Mouse (Mus musculus): Measurements from ENCODE around the gene Mybph. TPM values are rescaled to one million over a fixed set of nuclear protein-coding genes. Genes with fewer than 3 reads are reported as not detected.

The Mybph gene
- polyA plus RNA-seq, 1 experiment from 2014 or later, result 0.64 TPM

- H3K27me3 ChIP-seq (ENCODE audit: control insufficient read depth, insufficient read depth, low read length), result no peaks in the 10 kb centered on the region
- ATAC-seq (replicated peaks; ENCODE audit: extremely low read depth, insufficient read depth, low FRiP score), result no peak
- no peaks in the 10 kb centered on the region for H3K36me3 ChIP-seq (ENCODE audit: control insufficient read depth, insufficient read depth)
- H3K4me1 ChIP-seq (ENCODE audit: control insufficient read depth, insufficient read depth, low read length), result peaks cover 27% of the 10 kb centered on the region
- no peak overlapping the region for H3K4me3 ChIP-seq (ENCODE audit: low read length)
- no peak overlapping the region for H3K4me2 ChIP-seq (ENCODE audit: low read depth, low read length)
- H3K27ac ChIP-seq (ENCODE audit: low read length), result no peak overlapping the region
- H3K9ac ChIP-seq (ENCODE audit: low read length), result no peak overlapping the region; the same call in 1 of the 2 replicates
- H3K9me3 ChIP-seq (replicated peaks; ENCODE audit: control insufficient read depth, low read length), result no peaks in the 10 kb centered on the region
- WGBS, result 49% methylated on average over 7 of the region's 7 CpGs
These were observed 488 bp downstream of the Mybph start for GRCm38 (mm10) chr1:134193674-134194197.

DNA sequence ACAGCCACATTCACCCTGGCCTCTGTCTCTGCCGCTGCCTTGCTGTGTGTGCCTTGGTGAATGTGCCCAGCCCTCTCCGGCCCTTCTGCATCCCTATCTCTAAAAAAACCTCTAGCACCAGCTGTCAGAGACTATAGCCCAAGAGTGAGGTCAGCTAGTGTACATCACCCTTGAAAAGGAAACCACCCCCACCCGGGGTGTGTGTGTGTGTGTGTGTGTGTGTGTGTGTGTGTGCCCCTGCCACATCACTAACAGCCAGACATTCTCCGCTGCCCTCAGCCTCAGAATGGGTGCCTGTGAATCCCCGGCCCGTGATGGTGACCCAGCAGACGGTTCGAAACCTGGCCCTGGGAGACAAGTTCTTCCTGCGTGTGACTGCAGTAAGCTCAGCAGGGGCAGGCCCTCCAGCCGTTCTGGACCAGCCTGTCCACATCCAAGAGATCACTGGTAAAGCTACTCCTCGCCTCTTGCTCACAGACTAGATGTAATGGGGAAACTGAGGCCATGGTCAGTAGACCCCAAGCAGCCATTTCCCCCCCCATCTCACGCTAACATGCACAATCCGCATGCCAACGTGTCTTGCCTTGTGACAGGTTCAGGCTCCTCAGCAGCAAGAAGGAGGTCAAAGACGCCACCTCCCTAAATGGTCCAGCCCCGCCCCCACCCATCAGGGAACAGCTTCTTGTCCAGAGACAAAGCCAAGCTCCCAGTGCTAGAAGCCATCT is 1.2 kb downstream of the Mybph start:
- Histone ChIP-seq H3K9me3 (replicated peaks; ENCODE audit: control insufficient read depth, low read length) (no peaks in the 10 kb centered on the region), H3K27me3 (ENCODE audit: control insufficient read depth, insufficient read depth, low read length) (no peaks in the 10 kb centered on the region), H3K4me3 (ENCODE audit: low read length) (no peak overlapping the region), H3K9ac (ENCODE audit: low read length) (no peak overlapping the region), H3K4me2 (ENCODE audit: low read depth, low read length) (no peak overlapping the region), H3K27ac (ENCODE audit: low read length) (no peak overlapping the region), H3K36me3 (ENCODE audit: control insufficient read depth, insufficient read depth) (no peaks in the 10 kb centered on the region), H3K4me1 (ENCODE audit: control insufficient read depth, insufficient read depth, low read length) (peaks cover 27% of the 10 kb centered on the region)
- ATAC-seq (replicated peaks; ENCODE audit: extremely low read depth, insufficient read depth, low FRiP score), result no peak
- 60% methylated on average over 16 of the region's 16 CpGs for WGBS

- H3K36me3 ChIP-seq (ENCODE audit: control insufficient read depth, insufficient read depth), result no peaks in the 10 kb centered on the region
- H3K4me2 ChIP-seq (ENCODE audit: low read depth, low read length), result no peak overlapping the region
- WGBS, result 20% methylated on average over 2 of the region's 2 CpGs
- no peak overlapping the region for H3K27ac ChIP-seq (ENCODE audit: low read length)
- no peaks in the 10 kb centered on the region for H3K9me3 ChIP-seq (replicated peaks; ENCODE audit: control insufficient read depth, low read length)
- ATAC-seq (replicated peaks; ENCODE audit: extremely low read depth, insufficient read depth, low FRiP score), result no peak
- no peak overlapping the region for H3K9ac ChIP-seq (ENCODE audit: low read length)
- no peaks in the 10 kb centered on the region for H3K27me3 ChIP-seq (ENCODE audit: control insufficient read depth, insufficient read depth, low read length)
- peaks cover 27% of the 10 kb centered on the region for H3K4me1 ChIP-seq (ENCODE audit: control insufficient read depth, insufficient read depth, low read length)
- H3K4me3 ChIP-seq (ENCODE audit: low read length), result no peak overlapping the region
These were observed 1.9 kb downstream of the Mybph start for GRCm38 (mm10) chr1:134195117-134195516.

DNA sequence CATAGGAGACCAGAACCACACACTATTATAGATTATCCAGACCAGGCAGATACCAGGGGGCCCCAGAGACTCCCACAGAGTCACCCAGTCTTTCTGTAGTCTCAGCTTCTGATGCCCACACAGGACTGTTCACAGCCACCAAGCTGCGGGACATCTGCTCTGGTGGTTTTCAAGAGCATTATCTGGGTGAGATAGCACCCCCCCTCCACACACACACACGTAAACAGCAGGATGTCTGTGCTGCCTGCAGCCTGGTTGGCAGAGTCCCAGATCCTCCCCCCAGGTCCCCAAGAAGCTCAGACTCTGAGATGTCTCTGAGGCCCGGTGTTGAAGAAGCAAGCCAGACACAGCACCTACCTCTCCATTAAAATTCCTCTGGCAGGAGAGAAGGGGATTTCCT is 2.3 kb downstream of the Mybph start:
- Histone ChIP-seq H3K4me1 (ENCODE audit: control insufficient read depth, insufficient read depth, low read length) (peaks cover 27% of the 10 kb centered on the region), H3K27me3 (ENCODE audit: control insufficient read depth, insufficient read depth, low read length) (no peaks in the 10 kb centered on the region), H3K4me3 (ENCODE audit: low read length) (no peak overlapping the region), H3K4me2 (ENCODE audit: low read depth, low read length) (peak overlapping the region; percentile 31; the same call in 1 of the 2 replicates), H3K27ac (ENCODE audit: low read length) (peak overlapping the region; percentile 71), H3K36me3 (ENCODE audit: control insufficient read depth, insufficient read depth) (no peaks in the 10 kb centered on the region), H3K9ac (ENCODE audit: low read length) (no peak overlapping the region; the same call in 1 of the 2 replicates), H3K9me3 (replicated peaks; ENCODE audit: control insufficient read depth, low read length) (no peaks in the 10 kb centered on the region)
- ATAC-seq (replicated peaks; ENCODE audit: extremely low read depth, insufficient read depth, low FRiP score), result peak; percentile 38
- 12% methylated on average over 3 of the region's 3 CpGs for WGBS

DNA sequence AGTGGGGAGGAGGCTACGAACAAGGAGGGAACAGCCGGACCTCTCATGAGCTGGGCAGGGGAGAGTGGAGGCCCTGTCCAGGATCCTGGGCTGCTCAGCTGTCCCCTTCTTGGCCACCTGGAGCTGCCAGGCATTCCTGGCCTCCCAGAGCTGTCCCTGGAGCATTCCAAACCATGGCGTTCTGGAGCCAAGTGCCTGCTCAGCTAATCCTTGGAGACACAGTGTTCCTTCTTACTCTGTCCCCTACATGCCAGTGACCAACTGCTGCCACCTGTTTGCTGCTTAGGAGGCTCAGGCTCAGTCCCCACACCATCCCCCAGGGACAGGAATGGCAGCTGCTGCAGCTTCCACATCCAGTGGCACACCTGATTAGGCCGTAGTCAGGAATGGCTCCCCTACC is 2.7 kb downstream of the Mybph start:
- ATAC-seq (replicated peaks; ENCODE audit: extremely low read depth, insufficient read depth, low FRiP score), result peak; percentile 37
- Histone ChIP-seq H3K9ac (ENCODE audit: low read length) (no peak overlapping the region; the same call in 1 of the 2 replicates), H3K36me3 (ENCODE audit: control insufficient read depth, insufficient read depth) (no peaks in the 10 kb centered on the region), H3K4me1 (ENCODE audit: control insufficient read depth, insufficient read depth, low read length) (peaks cover 27% of the 10 kb centered on the region), H3K9me3 (replicated peaks; ENCODE audit: control insufficient read depth, low read length) (no peaks in the 10 kb centered on the region), H3K4me2 (ENCODE audit: low read depth, low read length) (peak overlapping the region; percentile 31; the same call in 1 of the 2 replicates), H3K4me3 (ENCODE audit: low read length) (no peak overlapping the region), H3K27me3 (ENCODE audit: control insufficient read depth, insufficient read depth, low read length) (no peaks in the 10 kb centered on the region), H3K27ac (ENCODE audit: low read length) (peak overlapping the region; percentile 71)
- WGBS, result 25% methylated on average over 4 of the region's 4 CpGs

DNA sequence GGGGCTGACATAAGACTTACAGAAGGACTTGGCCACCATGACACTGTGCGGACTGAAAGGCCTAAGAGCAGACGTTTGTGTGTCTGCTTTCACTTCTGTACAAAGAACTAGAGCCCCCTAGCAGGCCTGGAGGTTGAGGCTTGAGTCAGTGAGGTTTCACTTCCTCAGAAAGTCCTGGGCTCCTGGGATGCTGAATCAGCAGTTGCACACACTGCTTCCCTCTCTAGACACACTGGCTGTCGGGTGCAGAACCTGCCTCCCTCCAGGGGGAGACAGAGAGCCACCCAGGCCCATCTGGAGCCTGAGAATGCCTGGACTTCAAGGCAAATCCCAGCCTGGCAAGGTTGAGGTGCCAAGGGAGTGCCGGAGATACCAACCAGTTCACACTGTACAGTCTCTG is 3.1 kb downstream of the Mybph start:
- H3K4me2 ChIP-seq (ENCODE audit: low read depth, low read length), result no peak overlapping the region
- no peaks in the 10 kb centered on the region for H3K36me3 ChIP-seq (ENCODE audit: control insufficient read depth, insufficient read depth)
- no peaks in the 10 kb centered on the region for H3K27me3 ChIP-seq (ENCODE audit: control insufficient read depth, insufficient read depth, low read length)
- H3K4me3 ChIP-seq (ENCODE audit: low read length), result no peak overlapping the region
- H3K4me1 ChIP-seq (ENCODE audit: control insufficient read depth, insufficient read depth, low read length), result peaks cover 27% of the 10 kb centered on the region
- 55% methylated on average over 4 of the region's 4 CpGs for WGBS
- 0 out of 2 replicates have a peak, but pooled peaks have one; percentile 3 for ATAC-seq (replicated peaks; ENCODE audit: extremely low read depth, insufficient read depth, low FRiP score)
- H3K9ac ChIP-seq (ENCODE audit: low read length), result no peak overlapping the region
- H3K27ac ChIP-seq (ENCODE audit: low read length), result peak overlapping the region; percentile 71
- H3K9me3 ChIP-seq (replicated peaks; ENCODE audit: control insufficient read depth, low read length), result no peaks in the 10 kb centered on the region

DNA sequence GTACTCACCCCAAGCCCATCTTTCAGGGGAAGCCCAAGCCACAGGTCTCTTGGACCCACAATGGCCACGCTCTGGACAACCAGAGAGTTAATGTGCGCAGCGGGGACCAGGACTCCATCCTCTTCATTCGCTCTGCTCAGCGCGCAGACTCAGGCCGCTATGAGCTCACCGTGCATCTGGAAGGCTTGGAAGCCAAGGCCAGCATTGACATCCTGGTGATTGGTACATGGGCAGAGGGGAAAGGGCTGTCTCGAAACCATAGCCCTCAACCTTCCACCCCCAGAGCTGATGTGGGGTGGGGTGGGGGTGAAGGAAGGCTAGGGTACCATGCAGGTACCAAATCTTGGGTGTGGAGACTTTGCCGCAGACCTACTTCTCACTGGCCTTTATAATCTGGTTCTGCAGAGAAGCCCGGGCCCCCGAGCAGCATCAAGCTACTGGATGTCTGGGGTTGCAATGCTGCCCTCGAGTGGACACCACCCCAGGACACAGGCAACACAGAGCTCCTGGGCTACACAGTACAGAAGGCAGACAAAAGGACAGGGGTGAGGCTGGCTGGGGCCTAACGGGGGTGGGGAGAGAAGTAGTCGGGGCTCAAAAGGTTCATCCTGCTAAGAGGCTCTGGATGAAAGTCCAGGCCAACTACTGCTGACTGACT is 4.2 kb downstream of the Mybph start:
- Histone ChIP-seq H3K36me3 (ENCODE audit: control insufficient read depth, insufficient read depth) (no peaks in the 10 kb centered on the region), H3K27ac (ENCODE audit: low read length) (no peak overlapping the region), H3K9me3 (replicated peaks; ENCODE audit: control insufficient read depth, low read length) (no peaks in the 10 kb centered on the region), H3K4me2 (ENCODE audit: low read depth, low read length) (no peak overlapping the region), H3K9ac (ENCODE audit: low read length) (no peak overlapping the region), H3K4me1 (ENCODE audit: control insufficient read depth, insufficient read depth, low read length) (peaks cover 27% of the 10 kb centered on the region), H3K27me3 (ENCODE audit: control insufficient read depth, insufficient read depth, low read length) (no peaks in the 10 kb centered on the region), H3K4me3 (ENCODE audit: low read length) (no peak overlapping the region)
- no peak for ATAC-seq (replicated peaks; ENCODE audit: extremely low read depth, insufficient read depth, low FRiP score)
- WGBS, result 80% methylated on average over 15 of the region's 15 CpGs

GRCm38 (mm10) chr1:134198197-134198995 is 5.1 kb downstream of the Mybph start:
- H3K9me3 ChIP-seq (replicated peaks; ENCODE audit: control insufficient read depth, low read length), result no peaks in the 10 kb centered on the region
- ATAC-seq (replicated peaks; ENCODE audit: extremely low read depth, insufficient read depth, low FRiP score), result no peak
- no peak overlapping the region for H3K9ac ChIP-seq (ENCODE audit: low read length)
- H3K27ac ChIP-seq (ENCODE audit: low read length), result no peak overlapping the region
- H3K4me2 ChIP-seq (ENCODE audit: low read depth, low read length), result no peak overlapping the region
- H3K4me1 ChIP-seq (ENCODE audit: control insufficient read depth, insufficient read depth, low read length), result peaks cover 24% of the 10 kb centered on the region
- H3K36me3 ChIP-seq (ENCODE audit: control insufficient read depth, insufficient read depth), result 0 out of 2 replicates have a peak, but pooled peaks cover 4% of the 10 kb centered on the region
- no peak overlapping the region for H3K4me3 ChIP-seq (ENCODE audit: low read length)
- WGBS, result 86% methylated on average over 12 of the region's 12 CpGs
- H3K27me3 ChIP-seq (ENCODE audit: control insufficient read depth, insufficient read depth, low read length), result no peaks in the 10 kb centered on the region

Data from heart, embryonic 16.5 days (tissue).